Mouse (Mus musculus) testis, adult 2 months (tissue): ENCODE results near the gene Gm49403.

Source experiments
- CTCF ChIP-seq: fragments of 200-500 bp; IDR thresholded peaks from 2 replicates; pipeline ENCODE4 v1.5.1; 2012; ENCODE audit warnings: low read depth, mild to moderate bottlenecking, inconsistent platforms, low read length, moderate library complexity; ENCODE audit not compliant: control insufficient read depth, insufficient read depth, insufficient replicate concordance
- POLR2A ChIP-seq: fragments of 200-500 bp; IDR thresholded peaks from 2 replicates; pipeline ENCODE4 v1.6.1; 2012; ENCODE audit warnings: low read depth, mild to moderate bottlenecking, inconsistent platforms, low read length, moderate library complexity; ENCODE audit not compliant: control insufficient read depth

- TF ChIP-seq CTCF (no peak), POLR2A (peak; percentile 94)
These were observed 5.0 kb downstream of the Gm49403 start, which contains the start of the genes 1810009A15Rik and Gm49416 for GRCm38 (mm10) chr19:8888511-8889385.
